ENCODE assay signal across 7 mouse cellular contexts in genomic region chr16:92313953-92314741, GRCm38 (mm10). TPM values are rescaled to one million over a fixed set of nuclear protein-coding genes. Genes with fewer than 3 reads are reported as not detected.
A peak's percentile ranks its signal among the peaks of the same experiment; 100 is the strongest.
DNase-seq lines count a peak whose midpoint lies in the region; ATAC-seq and TF ChIP-seq lines count a peak whose summit lies in the region.

No protein-coding gene starts in this region.

- peak; percentile 40 for DNase-seq in ES-E14 (ENCODE audit: low read depth, low spot score)
- peak; percentile 57 to 70 for DNase-seq in heart, postnatal 10 days
- peak; percentile 20 for DNase-seq in layer of hippocampus, adult 9-11 months
- DNase-seq in retina, postnatal 1 day, result peak; percentile 75

- TF ChIP-seq POLR2A in bone marrow macrophage, adult 2 months (IDR thresholded peaks at IDR 0.05; ENCODE audit: borderline replicate concordance, low read depth, low read length), result no peak

- H3K9ac ChIP-seq in ES-E14 (ENCODE audit: insufficient read depth, low read depth, low read length, poor library complexity, severe bottlenecking), result no peak overlapping the region
- H3K9ac ChIP-seq in embryonic facial prominence, embryonic 15.5 days, result no peak overlapping the region
- H3K9ac ChIP-seq in lung, embryonic 16.5 days (ENCODE audit: low read length), result no peak overlapping the region

- no peaks in the 10 kb centered on the region for H3K27me3 ChIP-seq in embryonic facial prominence, embryonic 15.5 days
- H3K27me3 ChIP-seq in lung, embryonic 16.5 days (ENCODE audit: control insufficient read depth, insufficient read depth, low read depth, low read length), result no peaks in the 10 kb centered on the region

- H3K9me3 ChIP-seq in ES-E14 (ENCODE audit: control insufficient read depth, insufficient read depth, low read depth, low read length), result no peaks in the 10 kb centered on the region
- H3K9me3 ChIP-seq in embryonic facial prominence, embryonic 15.5 days (replicated peaks), result no peaks in the 10 kb centered on the region
- H3K9me3 ChIP-seq in lung, embryonic 16.5 days (ENCODE audit: control insufficient read depth, low read length), result no peaks in the 10 kb centered on the region

- no peak overlapping the region for H3K4me3 ChIP-seq in ES-E14 (ENCODE audit: insufficient read depth in 1 of 2, low read depth in 1 of 2, low read length in 2 of 2, poor library complexity in 1 of 2, severe bottlenecking in 1 of 2)
- no peak overlapping the region for H3K4me3 ChIP-seq in bone marrow macrophage, adult 2 months (ENCODE audit: insufficient read depth, low read length)
- no peak overlapping the region for H3K4me3 ChIP-seq in embryonic facial prominence, embryonic 15.5 days (replicated peaks)
- H3K4me3 ChIP-seq in lung, embryonic 16.5 days (ENCODE audit: low read length), result no peak overlapping the region

- ATAC-seq in embryonic facial prominence, embryonic 15.5 days (ENCODE audit: insufficient number of reproducible peaks, low FRiP score, low TSS enrichment, low read depth), result peak; percentile 40
- ATAC-seq in lung, embryonic 16.5 days (ENCODE audit: low read depth), result peak; percentile 65

- in situ Hi-C loops in ES-E14 (cut with MboI; ENCODE audit: low sequenced_read_pairs in 2 of 2, unreplicated experiment in 2 of 2), result no loop called here

- no peak overlapping the region for H3K27ac ChIP-seq in ES-E14 (ENCODE audit: insufficient read depth, low read depth, low read length, poor library complexity, severe bottlenecking)
- H3K27ac ChIP-seq in bone marrow macrophage, adult 2 months (ENCODE audit: insufficient read depth, low read depth, low read length), result no peak overlapping the region
- H3K27ac ChIP-seq in embryonic facial prominence, embryonic 15.5 days (replicated peaks), result no peak overlapping the region
- no peak overlapping the region for H3K27ac ChIP-seq in lung, embryonic 16.5 days (ENCODE audit: low read length)

- H3K36me3 ChIP-seq in ES-E14 (ENCODE audit: control insufficient read depth, insufficient read depth, low read length, poor library complexity, severe bottlenecking), result no peaks in the 10 kb centered on the region
- H3K36me3 ChIP-seq in embryonic facial prominence, embryonic 15.5 days, result peaks cover 36% of the 10 kb centered on the region
- peaks cover 4% of the 10 kb centered on the region; the same call in 1 of the 2 replicates for H3K36me3 ChIP-seq in lung, embryonic 16.5 days (ENCODE audit: control insufficient read depth, insufficient read depth, low read length)

- H3K4me2 ChIP-seq in embryonic facial prominence, embryonic 15.5 days (replicated peaks), result no peak overlapping the region
- H3K4me2 ChIP-seq in lung, embryonic 16.5 days (ENCODE audit: low read depth, low read length), result no peak overlapping the region

- 41% methylated on average over 13 of the region's 13 CpGs for WGBS in embryonic facial prominence, embryonic 15.5 days
- WGBS in lung, embryonic 16.5 days, result 47% methylated on average over 13 of the region's 13 CpGs

- TF ChIP-seq CTCF in bone marrow macrophage, adult 2 months (IDR thresholded peaks at IDR 0.05; ENCODE audit: low read depth, low read length), result peak; percentile 87

- intact Hi-C loops in heart, postnatal 10 days (cut with DNase I), result loop anchor here (1.0 kb wide), 2 partner anchors 22 to 143 kb away; no protein-coding TSS in a partner anchor

- peaks cover 0 to 2% of the 10 kb centered on the region in 2 experiments; a peak in 1 of 4 replicates for H3K4me1 ChIP-seq in ES-E14 (ENCODE audit: control insufficient read depth in 2 of 2, insufficient read depth in 2 of 2, low read length in 2 of 2, poor library complexity in 1 of 2)
- H3K4me1 ChIP-seq in bone marrow macrophage, adult 2 months (ENCODE audit: control insufficient read depth, insufficient read depth, low read length), result no peaks in the 10 kb centered on the region
- H3K4me1 ChIP-seq in embryonic facial prominence, embryonic 15.5 days, result peaks cover 4% of the 10 kb centered on the region; the same call in 1 of the 2 replicates
- H3K4me1 ChIP-seq in lung, embryonic 16.5 days (replicated peaks; ENCODE audit: control insufficient read depth, insufficient read depth, low read length), result no peaks in the 10 kb centered on the region

TF ChIP-seq in ES-E14, 5 proteins besides CTCF, POLR2A, EP300 and RAD21:
- TF ChIP-seq CHD2 (IDR thresholded peaks at IDR 0.05; ENCODE audit: low read depth, low read length) (no peak), ZNF384 (IDR thresholded peaks at IDR 0.05; ENCODE audit: low read depth, low read length) (no peak), MAFK (IDR thresholded peaks at IDR 0.05; ENCODE audit: insufficient read depth, low read depth, low read length) (no peak), HCFC1 (IDR thresholded peaks at IDR 0.05; ENCODE audit: borderline replicate concordance, insufficient read depth, low read length) (no peak), ZC3H11A (IDR thresholded peaks at IDR 0.05; ENCODE audit: borderline replicate concordance, low read depth, low read length) (no peak)
TF ChIP-seq in ES-E14: peak in this region for 0.

RNA-seq across cellular contexts. Expression of gene Fam243, which starts 7.1 kb away (rescaled TPM):
- total RNA-seq in ES-E14 (2012; rRNA removed), result not detected in 2 replicates
- polyA plus RNA-seq in bone marrow macrophage, adult 2 months (2012; ENCODE audit: insufficient read depth, insufficient read length, missing spikeins), result not detected in 2 replicates
- polyA plus RNA-seq in embryonic facial prominence, embryonic 15.5 days (2015; fragmentation: Nextera tagmentation; extraction: Ambion mirVana), result not detected in 2 replicates
- total RNA-seq in heart, postnatal 10 days (2021), result 1 to 10 TPM in 1 of 2 experiments, under 1 TPM in 1; 0.62 to 1.2 TPM
- polyA plus RNA-seq in lung, embryonic 16.5 days (2015; fragmentation: Nextera tagmentation; extraction: Ambion mirVana), result not detected in 2 replicates

RNA-seq across cellular contexts. Expression of gene Smim11, which starts 13.1 kb away (rescaled TPM):
- 27.5 and 34.1 TPM in 2 replicates for total RNA-seq in ES-E14 (2012; rRNA removed)
- 68.3 and 95.1 TPM in 2 replicates for polyA plus RNA-seq in bone marrow macrophage, adult 2 months (2012; ENCODE audit: insufficient read depth, insufficient read length, missing spikeins)
- polyA plus RNA-seq in embryonic facial prominence, embryonic 15.5 days (2015; fragmentation: Nextera tagmentation; extraction: Ambion mirVana), result 131 TPM in 2 replicates
- total RNA-seq in heart, postnatal 10 days (2021), result 10 to 100 TPM; 48.9 to 54.0 TPM
- polyA plus RNA-seq in lung, embryonic 16.5 days (2015; fragmentation: Nextera tagmentation; extraction: Ambion mirVana), result 132 and 142 TPM in 2 replicates

RNA-seq across cellular contexts. Expression of gene Kcne2, which starts 22.0 kb away (rescaled TPM):
- total RNA-seq in ES-E14 (2012; rRNA removed), result not detected in 2 replicates
- not detected in 2 replicates for polyA plus RNA-seq in bone marrow macrophage, adult 2 months (2012; ENCODE audit: insufficient read depth, insufficient read length, missing spikeins)
- 0.22 and 0.23 TPM in 2 replicates for polyA plus RNA-seq in embryonic facial prominence, embryonic 15.5 days (2015; fragmentation: Nextera tagmentation; extraction: Ambion mirVana)
- total RNA-seq in heart, postnatal 10 days (2021), result not detected
- polyA plus RNA-seq in lung, embryonic 16.5 days (2015; fragmentation: Nextera tagmentation; extraction: Ambion mirVana), result 1.3 and 1.4 TPM in 2 replicates

RNA-seq across cellular contexts. Expression of gene Kcne1, which starts 45.1 kb away (rescaled TPM):
- total RNA-seq in ES-E14 (2012; rRNA removed), result not detected in 2 replicates
- not detected in 2 replicates for polyA plus RNA-seq in bone marrow macrophage, adult 2 months (2012; ENCODE audit: insufficient read depth, insufficient read length, missing spikeins)
- 0.11 and 0.67 TPM in 2 replicates for polyA plus RNA-seq in embryonic facial prominence, embryonic 15.5 days (2015; fragmentation: Nextera tagmentation; extraction: Ambion mirVana)
- 100 to 1,000 TPM; 415 to 442 TPM for total RNA-seq in heart, postnatal 10 days (2021)
- 0.63 and 1.0 TPM in 2 replicates for polyA plus RNA-seq in lung, embryonic 16.5 days (2015; fragmentation: Nextera tagmentation; extraction: Ambion mirVana)

Comparison
In these comparisons a context has a peak if more than half of its experiments do, and no peak if none do; other contexts are left out.
1. DNase-seq: peak in every context shown above with its lines; median percentile 75 in retina, postnatal 1 day; 64 in heart, postnatal 10 days; 40 in ES-E14; 20 in layer of hippocampus, adult 9-11 months.